Mouse (Mus musculus) G1E (cell line): Measurements from ENCODE around the gene Kmo.

ENCODE experiments used
- CTCF ChIP-seq: IDR thresholded peaks from 2 replicates; pipeline ENCODE4 v1.5.1; 2012; ENCODE audit warnings: low read depth, low read length, inconsistent platforms, mixed read lengths
- GATA1 ChIP-seq: IDR thresholded peaks from 2 replicates; pipeline ENCODE4 v1.6.1; 2012; ENCODE audit warnings: borderline replicate concordance, low read length, inconsistent platforms, mixed read lengths
- POLR2AphosphoS5 ChIP-seq: IDR thresholded peaks from 2 replicates; pipeline ENCODE4 v1.6.1; 2012; ENCODE audit warnings: low read depth, low read length, inconsistent platforms; ENCODE audit not compliant: insufficient replicate concordance

DNA sequence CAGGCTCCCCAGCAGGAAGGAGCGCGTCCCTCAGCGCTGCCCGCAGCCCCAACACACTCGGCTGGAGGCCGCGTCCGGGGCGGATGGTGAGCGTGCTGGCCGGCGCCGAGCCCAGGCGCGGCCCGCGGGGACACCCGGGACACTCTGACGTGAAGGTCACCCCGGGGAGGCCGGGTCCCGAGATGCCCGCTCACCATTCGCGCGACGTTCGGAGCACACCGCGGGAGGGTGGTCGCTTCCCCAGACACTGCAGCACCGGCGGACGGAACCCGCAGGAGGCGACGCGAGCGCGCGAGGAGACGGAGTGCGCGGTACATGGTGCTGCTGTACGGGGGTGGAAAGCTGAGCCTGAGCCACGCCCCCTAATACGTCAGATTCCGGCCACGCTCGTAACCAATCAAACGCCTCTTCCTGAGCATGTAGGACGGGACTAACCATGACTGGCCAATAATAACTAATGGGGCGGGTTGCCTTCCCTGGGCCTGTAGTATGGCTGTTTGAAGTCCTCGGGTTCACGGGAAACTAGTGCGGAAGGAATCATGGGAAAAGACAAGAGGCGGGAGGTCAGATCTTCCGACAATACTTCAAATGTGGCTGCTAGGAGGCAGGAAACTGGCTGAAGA is 5.2 kb downstream of the Kmo start, which contains the start of gene Fh1:
- TF ChIP-seq CTCF: no peak
- TF ChIP-seq GATA1: no peak
- no peak for TF ChIP-seq POLR2AphosphoS5
